Mouse (Mus musculus) kidney, adult 2 months (tissue): ENCODE measurements around the gene Allc. TPM values are rescaled to one million over a fixed set of nuclear protein-coding genes. Genes with fewer than 3 reads are reported as not detected.

Source experiments
- DNase-seq: peaks from one replicate; pipeline ENCODE4 v3.0.0; 2021
- H3K27ac ChIP-seq: fragments of 200-500 bp; 2 replicates; pipeline ENCODE4 v1.5.1; 2012; ENCODE audit warnings: low read depth, low read length, control low read depth, inconsistent platforms; ENCODE audit not compliant: insufficient read depth
- H3K27me3 ChIP-seq: fragments of 200-500 bp; replicated peaks from 2 replicates; pipeline ENCODE4 v1.6.1; 2012; ENCODE audit warnings: mild to moderate bottlenecking, moderate library complexity, low read length, inconsistent platforms; ENCODE audit not compliant: control insufficient read depth, insufficient read depth
- H3K36me3 ChIP-seq: fragments of 200-500 bp; 2 replicates; pipeline ENCODE4 v1.6.1; 2012; ENCODE audit warnings: mild to moderate bottlenecking, moderate library complexity, low read length, inconsistent platforms; ENCODE audit not compliant: control insufficient read depth, insufficient read depth
- H3K4me1 ChIP-seq: fragments of 200-500 bp; 2 replicates; pipeline ENCODE4 v1.6.1; 2011; ENCODE audit warnings: low read length; ENCODE audit not compliant: control insufficient read depth, insufficient read depth
- H3K4me3 ChIP-seq: fragments of 200-500 bp; 2 replicates; pipeline ENCODE4 v1.5.1; 2011; ENCODE audit warnings: mild to moderate bottlenecking, low read depth, low read length, control low read depth; ENCODE audit not compliant: insufficient read depth
- CTCF ChIP-seq: fragments of 200-500 bp; conservative IDR thresholded peaks from 2 replicates; pipeline ENCODE4 v1.5.1; 2011; ENCODE audit warnings: low read depth, mild to moderate bottlenecking, control low read depth, low read length, moderate library complexity, mixed read lengths; ENCODE audit not compliant: insufficient read depth, insufficient read length
- POLR2A ChIP-seq: fragments of 200-500 bp; IDR thresholded peaks from one replicate; pipeline ENCODE4 v1.6.1; 2011; ENCODE audit warnings: low read depth, low read length, control low read depth
- WGBS: fragments of 180-500 bp; shearing (Covaris S2); methylation state at CpG from one replicate; pipeline ENCODE4 v1.1.7; 2018; 5-methylcytosine and 5-hydroxymethylcytosine counted together
- polyA plus RNA-seq: library from polyadenylated mRNA; depleted of rRNA; stranded (reverse); fragments of >200 nt; gene quantifications from 2 replicates; pipeline ENCODE4 v1.2.3, GENCODE M21; 2012

Gene Allc
- polyA plus RNA-seq, 1 experiment = 0.13 TPM

DNA sequence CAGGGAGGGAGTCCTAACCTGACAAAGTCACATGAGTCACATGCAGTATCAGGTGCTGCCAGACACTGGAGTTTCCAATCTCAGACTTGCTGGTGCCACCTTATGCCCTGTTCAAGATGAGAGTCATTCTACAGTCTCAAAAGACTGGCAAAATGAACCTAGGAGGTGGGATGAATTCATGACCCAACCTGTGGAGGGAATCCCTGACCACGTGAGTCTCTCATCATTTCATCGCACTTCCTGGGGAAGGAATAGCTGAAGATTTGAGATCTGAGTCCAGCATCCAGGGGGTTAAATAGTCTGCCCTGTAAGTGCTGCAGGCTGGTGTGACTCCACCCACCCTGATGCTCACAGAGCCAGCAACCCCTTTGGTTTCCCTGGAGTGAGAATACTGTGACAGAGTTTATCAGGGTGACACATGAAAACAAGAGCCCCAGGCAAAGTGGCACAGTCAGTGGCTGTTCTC is 16.2 kb upstream of the Allc start:
- no peak for TF ChIP-seq CTCF
- no peak for TF ChIP-seq POLR2A
- WGBS = 68% methylated on average over 2 of the region's 2 CpGs
- no peaks in the 10 kb centered on the region for H3K36me3 ChIP-seq
- no peak for DNase-seq
- no peaks in the 10 kb centered on the region for H3K27me3 ChIP-seq
- H3K27ac ChIP-seq = no peak overlapping the region
- H3K4me1 ChIP-seq = no peaks in the 10 kb centered on the region
- H3K4me3 ChIP-seq = no peak overlapping the region

DNA sequence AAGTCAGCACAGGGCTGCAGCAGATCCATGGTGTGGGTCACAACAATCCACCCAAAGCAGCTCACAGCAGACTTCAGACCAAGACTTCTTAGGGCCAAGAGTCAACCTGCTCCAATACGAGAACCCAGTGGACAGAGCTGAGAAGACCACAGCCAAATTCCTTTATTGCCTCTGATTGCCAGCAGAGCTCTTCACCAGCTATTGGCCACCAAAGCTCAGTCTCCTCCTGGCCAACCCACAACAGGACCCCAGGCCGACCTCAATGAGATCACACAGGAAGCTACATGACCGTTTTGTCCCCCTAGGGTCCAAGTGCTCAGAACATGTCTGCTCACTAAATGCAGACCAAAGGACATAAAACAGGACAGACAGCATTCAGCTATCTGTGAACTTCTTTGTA is 15.8 kb upstream of the Allc start:
- TF ChIP-seq POLR2A = no peak
- TF ChIP-seq CTCF = no peak
- no peak for DNase-seq
- Histone ChIP-seq H3K27me3 (no peaks in the 10 kb centered on the region), H3K27ac (no peak overlapping the region), H3K4me3 (no peak overlapping the region), H3K4me1 (no peaks in the 10 kb centered on the region), H3K36me3 (no peaks in the 10 kb centered on the region)
- 58% methylated on average over 3 of the region's 3 CpGs for WGBS

DNA sequence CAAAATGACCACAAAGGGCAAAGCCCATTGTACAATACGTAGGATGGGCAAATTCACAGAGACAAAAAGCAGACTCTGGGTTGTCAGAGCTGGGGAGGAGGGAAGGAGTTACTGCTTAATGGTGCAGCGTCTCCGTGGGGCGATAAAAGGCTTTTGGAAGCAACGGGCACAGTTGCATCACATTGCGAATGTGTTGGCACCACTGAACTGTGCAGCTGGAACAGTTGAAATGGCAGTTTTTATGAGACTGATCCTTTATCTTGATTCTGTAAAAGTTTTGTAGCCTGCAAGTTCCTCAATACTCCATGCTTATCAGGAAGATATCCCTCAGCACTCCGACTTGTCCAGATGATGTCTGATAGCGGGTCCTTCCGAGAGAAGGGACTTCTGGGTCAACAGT is 15.4 kb upstream of the Allc start:
- no peak for DNase-seq
- H3K36me3 ChIP-seq = no peaks in the 10 kb centered on the region
- H3K27ac ChIP-seq = no peak overlapping the region
- H3K4me3 ChIP-seq = no peak overlapping the region
- no peaks in the 10 kb centered on the region for H3K27me3 ChIP-seq
- WGBS = 60% methylated on average over 9 of the region's 9 CpGs
- TF ChIP-seq POLR2A = no peak
- no peak for TF ChIP-seq CTCF
- no peaks in the 10 kb centered on the region for H3K4me1 ChIP-seq

GRCm38 (mm10) chr12:28596851-28597250 is 14.5 kb upstream of the Allc start:
- TF ChIP-seq POLR2A (no peak), CTCF (no peak)
- Histone ChIP-seq H3K36me3 (no peaks in the 10 kb centered on the region), H3K4me3 (no peak overlapping the region), H3K27ac (no peak overlapping the region), H3K27me3 (no peaks in the 10 kb centered on the region), H3K4me1 (no peaks in the 10 kb centered on the region)
- no peak for DNase-seq

DNA sequence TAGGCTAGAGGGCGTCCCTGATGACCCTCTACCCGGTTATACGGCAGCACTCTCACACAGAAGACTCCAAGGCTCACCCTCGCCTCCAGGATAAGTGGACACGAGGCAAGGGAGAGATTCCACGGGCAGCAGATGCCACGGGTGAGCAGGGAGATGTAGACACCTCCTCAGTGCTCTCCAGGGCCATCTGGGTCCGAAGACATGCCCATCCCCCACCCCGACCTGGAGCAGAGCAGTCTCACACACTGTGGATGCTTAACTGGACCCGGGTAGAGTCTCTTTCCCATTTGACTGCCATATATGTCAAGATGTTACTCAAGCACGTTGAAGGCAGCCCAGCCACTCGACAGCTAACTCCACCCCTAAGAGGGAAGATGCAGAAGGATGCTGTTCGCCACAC is 8.1 kb upstream of the Allc start:
- Histone ChIP-seq H3K27ac (no peak overlapping the region), H3K4me1 (no peaks in the 10 kb centered on the region), H3K4me3 (no peak overlapping the region), H3K27me3 (no peaks in the 10 kb centered on the region), H3K36me3 (no peaks in the 10 kb centered on the region)
- no peak for DNase-seq
- WGBS = 45% methylated on average over 13 of the region's 13 CpGs
- TF ChIP-seq CTCF (no peak), POLR2A (no peak)

GRCm38 (mm10) chr12:28589090-28589868 is 7.0 kb upstream of the Allc start:
- DNase-seq = peak; percentile 85
- TF ChIP-seq POLR2A (no peak), CTCF (peak; percentile 93)
- no peaks in the 10 kb centered on the region for H3K4me1 ChIP-seq
- H3K27ac ChIP-seq = no peak overlapping the region
- WGBS = 9% methylated on average over 24 of the region's 24 CpGs
- no peaks in the 10 kb centered on the region for H3K27me3 ChIP-seq
- peak overlapping the region; percentile 40; the same call in 1 of the 2 replicates for H3K4me3 ChIP-seq
- no peaks in the 10 kb centered on the region for H3K36me3 ChIP-seq

DNA sequence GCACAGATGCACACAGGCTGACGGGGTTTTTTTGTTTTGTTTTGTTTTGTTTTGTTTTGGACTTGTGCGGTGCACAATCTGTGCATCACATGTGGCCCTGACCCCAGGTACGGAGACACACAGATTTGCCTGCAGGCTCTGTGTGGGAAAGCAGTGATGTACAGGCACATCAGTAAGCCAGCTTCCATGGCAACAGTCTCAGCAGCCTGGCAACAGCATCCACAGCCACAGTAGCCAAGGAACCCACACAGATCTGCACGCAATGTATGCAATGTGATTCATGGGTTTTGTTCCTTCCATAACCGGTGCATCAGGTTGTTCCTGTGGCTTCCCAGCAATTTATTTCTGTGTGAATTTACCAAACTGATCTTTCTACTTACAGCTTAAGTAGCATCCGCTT is 5.6 kb upstream of the Allc start:
- DNase-seq = no peak
- no peaks in the 10 kb centered on the region for H3K36me3 ChIP-seq
- no peaks in the 10 kb centered on the region for H3K4me1 ChIP-seq
- 79% methylated on average over 6 of the region's 6 CpGs for WGBS
- no peak overlapping the region for H3K4me3 ChIP-seq
- TF ChIP-seq POLR2A = no peak
- TF ChIP-seq CTCF = no peak
- no peak overlapping the region for H3K27ac ChIP-seq
- H3K27me3 ChIP-seq = no peaks in the 10 kb centered on the region

- Histone ChIP-seq H3K4me3 (no peak overlapping the region), H3K36me3 (no peaks in the 10 kb centered on the region), H3K27me3 (no peaks in the 10 kb centered on the region), H3K4me1 (no peaks in the 10 kb centered on the region), H3K27ac (no peak overlapping the region)
- no peak for DNase-seq
- TF ChIP-seq CTCF = no peak
- no peak for TF ChIP-seq POLR2A
- WGBS = 56% methylated on average over 3 of the region's 3 CpGs
These were observed 1.7 kb upstream of the Allc start for GRCm38 (mm10) chr12:28584036-28584435.
